Mouse (Mus musculus): Measurements from ENCODE around the gene Dus2.

DNA sequence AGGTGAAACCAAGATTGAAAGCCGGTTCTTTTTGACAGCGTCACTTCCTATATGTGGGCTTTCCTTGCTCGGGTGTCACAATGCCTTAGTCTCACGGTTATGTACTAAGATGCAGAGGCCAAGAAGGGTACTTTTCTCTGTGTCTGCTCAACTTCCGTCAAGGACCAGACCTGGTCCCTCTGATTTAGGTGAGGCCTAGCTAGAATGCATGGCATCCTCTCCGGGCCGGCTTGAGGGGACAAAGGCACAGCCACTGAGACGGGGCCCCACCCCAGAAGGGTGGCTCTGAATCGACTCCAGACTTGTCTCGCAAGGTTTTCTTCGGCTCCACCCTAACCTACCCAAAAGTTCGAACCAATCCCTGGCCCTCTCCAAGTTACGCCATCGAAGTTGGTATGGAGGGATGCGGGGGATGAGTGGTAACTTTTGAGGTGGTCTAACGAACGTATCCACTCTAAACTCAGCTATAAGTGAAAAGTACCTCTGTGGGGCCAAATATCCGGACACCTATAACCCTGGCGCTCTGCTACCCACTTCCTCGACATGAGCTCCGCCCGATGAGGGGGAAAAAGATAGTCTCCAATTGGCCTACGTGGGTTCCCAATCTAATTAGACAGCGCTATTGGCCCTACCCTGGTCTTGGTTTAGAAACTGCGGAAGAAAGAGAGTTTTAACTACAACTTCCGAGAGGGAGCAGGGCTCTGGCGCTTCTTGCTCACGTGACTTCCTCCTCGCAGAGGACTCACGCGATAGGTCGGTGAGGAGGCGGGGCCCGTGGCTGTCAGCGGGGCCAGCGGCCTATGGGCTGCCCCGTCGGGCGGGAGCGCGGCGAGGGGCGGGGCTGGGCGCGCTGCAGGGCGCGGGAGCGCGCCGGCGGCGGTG lies 67.8 kb downstream of the Dus2 start, which contains the start of gene Nfatc3:
- TF ChIP-seq CTCF (IDR thresholded peaks at IDR 0.05; ENCODE audit: low read depth) = no peak
- TF ChIP-seq EP300 (optimal IDR thresholded peaks at IDR 0.05) = no peak
